Mouse (Mus musculus) kidney, adult 11 months (tissue): ENCODE measurements around the gene Gstp2.
A peak's percentile ranks its signal among the peaks of the same experiment; 100 is the strongest.
"Not testable (repeated sequence)": the region's sequence is repeated elsewhere in the genome, so short reads cannot be mapped to it uniquely, and the experiment has no call there.

Experiments
- DNase-seq: peaks from one replicate; pipeline ENCODE4 v3.0.0; 2022

Gstp2 gene

GRCm38 (mm10) chr19:4047859-4048258 lies 2.0 kb upstream of the Gstp2 start:
- DNase-seq: peak; percentile 63

DNA sequence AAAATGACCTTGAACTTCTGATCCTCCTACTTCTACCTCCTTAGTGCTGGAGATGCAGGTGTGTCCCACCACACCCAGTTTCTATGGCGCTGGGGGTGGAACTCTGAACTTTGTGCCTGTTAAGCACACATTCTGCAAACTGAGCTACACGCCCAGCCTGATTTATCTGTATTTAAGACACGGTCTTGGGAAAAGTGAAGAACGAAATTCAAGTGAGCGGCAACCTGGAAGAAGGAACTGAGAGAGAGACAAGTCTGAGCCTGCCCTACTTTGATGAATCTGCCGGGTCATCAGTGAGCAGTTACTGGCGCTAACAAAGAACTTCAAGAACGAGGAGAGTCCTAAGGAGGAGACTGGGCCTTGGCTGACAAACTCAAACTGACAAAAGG lies 1.0 kb upstream of the Gstp2 start:
- no peak for DNase-seq

DNA sequence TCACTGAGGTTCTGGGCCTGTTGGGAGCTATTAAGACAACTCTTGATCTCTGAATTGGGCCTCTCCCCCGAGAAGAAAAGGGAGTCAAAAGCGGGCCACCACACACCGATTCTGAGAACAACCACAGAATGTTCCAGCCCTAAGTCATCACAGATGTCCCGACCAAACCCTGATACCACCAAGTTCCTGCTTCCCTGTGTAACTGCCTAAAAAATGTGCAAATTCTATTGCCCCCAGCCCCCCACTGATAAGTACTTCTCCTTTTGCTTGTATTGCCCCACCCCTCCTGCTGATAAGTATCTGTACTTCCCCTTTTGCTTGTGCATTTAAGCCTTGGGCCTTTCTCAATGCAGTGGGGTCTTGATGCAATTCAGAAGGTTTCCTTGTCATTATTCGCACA lies 1.7 kb downstream of the Gstp2 start:
- DNase-seq: not testable (repeated sequence)

DNA sequence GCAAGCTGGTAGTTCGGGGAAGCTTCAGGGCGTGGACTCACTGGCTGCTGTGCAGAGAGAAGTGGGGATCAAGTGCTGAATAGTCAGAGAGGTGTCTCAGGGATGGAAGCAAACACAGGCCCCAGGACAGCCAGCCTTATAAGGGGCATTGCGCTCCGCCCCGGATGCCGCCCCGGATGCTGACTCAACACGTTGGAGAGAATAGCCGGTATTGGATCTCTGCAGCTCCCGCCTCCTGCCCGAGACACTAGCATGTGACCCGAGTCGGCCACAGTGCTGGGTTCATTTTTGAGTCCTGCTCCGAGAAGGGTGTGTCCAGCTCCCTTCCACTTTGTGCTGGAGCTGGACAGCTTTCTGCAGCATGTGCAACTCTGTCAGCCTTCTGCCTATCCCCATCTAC lies 3.7 kb downstream of the Gstp2 start:
- no peak for DNase-seq

DNA sequence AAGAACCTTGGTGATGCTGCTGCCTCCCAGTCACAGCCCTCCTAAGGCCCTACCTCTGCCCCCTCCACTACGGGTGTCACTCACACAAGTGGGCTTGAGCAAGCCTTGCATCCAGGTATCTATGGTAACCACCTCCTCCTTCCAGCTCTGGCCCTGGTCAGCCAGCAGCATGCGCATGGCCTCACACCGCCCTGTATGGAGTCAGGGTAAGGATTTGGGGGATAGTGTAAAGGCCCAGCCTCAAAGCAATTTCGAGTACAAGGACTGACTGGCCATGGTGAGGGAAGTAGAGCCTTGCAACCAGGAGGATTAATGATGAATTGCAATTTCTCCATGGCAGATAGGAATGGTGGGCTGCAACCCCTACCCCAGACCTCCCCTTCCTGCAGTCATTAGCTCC lies 4.3 kb downstream of the Gstp2 start:
- not testable (repeated sequence) for DNase-seq

DNA sequence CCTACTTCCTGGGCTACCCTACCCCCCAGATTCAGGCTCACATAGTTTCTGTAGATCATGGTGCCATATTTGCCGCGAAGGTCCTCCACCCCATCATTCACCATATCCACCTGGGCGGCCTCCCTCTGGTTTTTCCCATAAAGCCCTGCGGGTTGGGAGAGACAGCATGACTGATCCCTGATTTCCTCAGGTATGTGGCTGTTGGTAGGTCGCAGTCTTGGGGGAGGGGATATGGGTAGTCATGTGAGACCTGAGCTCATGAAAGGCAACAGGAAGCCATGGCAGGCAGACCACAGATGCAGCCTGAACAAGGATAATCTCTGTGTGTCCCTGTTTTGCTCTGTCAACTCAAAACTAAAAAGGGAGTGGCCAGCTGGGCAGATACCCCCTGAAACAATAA lies 4.9 kb downstream of the Gstp2 start:
- not testable (repeated sequence) for DNase-seq

- peak; percentile 83 for DNase-seq
Measured at GRCm38 (mm10) chr19:4037788-4038232, 8.0 kb downstream of the Gstp2 start, which contains the start of gene Gstp1. Gstp1 (minus strand) TSS chr19:4037985.

GRCm38 (mm10) chr19:4037154-4037787 lies 8.6 kb downstream of the Gstp2 start:
- DNase-seq: not testable (repeated sequence)

- no peak for DNase-seq
Measured at GRCm38 (mm10) chr19:4036327-4037045, 9.3 kb downstream of the Gstp2 start.

DNA sequence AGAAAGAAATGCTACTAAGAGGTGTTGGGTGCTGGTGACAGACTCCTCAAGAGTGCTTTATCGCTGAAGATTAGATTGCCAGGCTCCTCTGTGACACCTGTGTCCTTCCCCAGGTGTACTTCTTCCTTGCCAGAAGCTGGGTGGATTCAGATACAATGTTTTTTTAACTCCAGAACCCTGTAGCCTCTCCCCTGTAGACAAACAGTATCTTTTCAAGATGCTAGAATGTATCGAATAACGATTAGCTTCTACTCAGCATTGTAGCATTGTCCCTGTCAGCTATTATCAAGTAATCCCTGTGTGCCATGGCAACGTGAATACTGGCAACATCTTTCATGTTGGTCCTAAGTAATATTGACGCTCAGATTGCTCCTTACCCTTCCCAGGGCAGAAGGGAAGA lies 12.1 kb downstream of the Gstp2 start:
- DNase-seq: no peak

DNA sequence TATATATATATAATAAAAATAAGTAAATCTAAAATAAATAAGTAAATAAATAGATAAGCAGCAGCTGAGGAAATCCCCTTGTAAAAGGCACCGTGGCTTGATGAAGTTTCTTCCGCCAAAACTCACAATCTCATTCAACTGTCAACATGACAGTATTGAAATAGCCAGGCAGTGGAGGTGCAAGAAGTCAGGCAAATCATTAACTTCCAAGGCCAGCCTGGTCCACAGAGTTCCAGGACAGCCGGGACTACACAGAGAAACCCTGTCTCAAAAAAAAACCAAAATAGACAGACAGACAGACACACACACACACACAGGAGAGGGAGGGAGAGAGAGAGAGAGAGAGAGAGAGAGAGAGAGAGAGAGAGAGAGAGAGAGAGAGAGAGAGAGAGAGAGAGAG lies 12.5 kb downstream of the Gstp2 start:
- DNase-seq: peak; percentile 50

DNA sequence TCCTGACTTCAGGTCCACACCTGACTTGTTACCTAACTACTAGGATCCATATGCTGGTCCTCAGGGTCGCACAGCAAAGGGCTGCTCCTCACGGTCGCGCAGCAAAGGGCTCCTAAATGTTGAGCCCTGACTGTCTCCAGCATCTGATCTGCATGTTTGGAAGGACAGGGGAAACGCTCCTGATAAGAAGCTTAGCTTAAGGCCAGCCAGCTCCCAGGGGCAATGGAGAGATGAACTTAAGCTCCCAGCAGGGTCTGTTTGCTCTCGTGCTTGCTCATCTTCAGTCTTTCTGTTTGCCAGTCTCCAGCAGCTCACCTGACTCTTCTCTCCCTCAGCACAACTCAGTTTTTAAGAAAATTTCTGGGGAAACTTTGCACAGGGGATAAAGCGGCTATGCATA lies 13.2 kb downstream of the Gstp2 start:
- no peak for DNase-seq

DNA sequence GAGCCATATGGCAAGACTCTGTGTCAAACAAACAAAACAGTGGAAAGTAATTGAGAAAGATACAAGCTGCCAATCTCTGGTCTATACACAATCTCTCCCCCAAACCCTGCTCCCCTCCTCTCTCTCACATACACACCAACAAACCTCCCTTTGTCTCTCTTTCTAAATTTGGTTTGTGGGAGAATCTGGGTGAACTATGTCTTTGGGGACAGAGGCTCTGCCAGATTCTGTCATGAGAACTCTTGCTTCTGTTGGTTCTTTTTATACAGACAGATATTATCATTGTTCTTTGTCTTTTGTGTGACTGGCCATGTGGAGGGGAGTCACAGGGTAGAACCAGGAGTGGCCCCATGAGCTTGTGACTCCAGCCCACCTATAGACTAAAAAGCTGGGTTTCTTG lies 18.2 kb downstream of the Gstp2 start:
- no peak for DNase-seq

- no peak for DNase-seq
Measured at GRCm38 (mm10) chr19:4023185-4023584, 22.6 kb downstream of the Gstp2 start.

- peak; percentile 84 for DNase-seq
Measured at GRCm38 (mm10) chr19:4018743-4019583, 26.9 kb downstream of the Gstp2 start.

DNA sequence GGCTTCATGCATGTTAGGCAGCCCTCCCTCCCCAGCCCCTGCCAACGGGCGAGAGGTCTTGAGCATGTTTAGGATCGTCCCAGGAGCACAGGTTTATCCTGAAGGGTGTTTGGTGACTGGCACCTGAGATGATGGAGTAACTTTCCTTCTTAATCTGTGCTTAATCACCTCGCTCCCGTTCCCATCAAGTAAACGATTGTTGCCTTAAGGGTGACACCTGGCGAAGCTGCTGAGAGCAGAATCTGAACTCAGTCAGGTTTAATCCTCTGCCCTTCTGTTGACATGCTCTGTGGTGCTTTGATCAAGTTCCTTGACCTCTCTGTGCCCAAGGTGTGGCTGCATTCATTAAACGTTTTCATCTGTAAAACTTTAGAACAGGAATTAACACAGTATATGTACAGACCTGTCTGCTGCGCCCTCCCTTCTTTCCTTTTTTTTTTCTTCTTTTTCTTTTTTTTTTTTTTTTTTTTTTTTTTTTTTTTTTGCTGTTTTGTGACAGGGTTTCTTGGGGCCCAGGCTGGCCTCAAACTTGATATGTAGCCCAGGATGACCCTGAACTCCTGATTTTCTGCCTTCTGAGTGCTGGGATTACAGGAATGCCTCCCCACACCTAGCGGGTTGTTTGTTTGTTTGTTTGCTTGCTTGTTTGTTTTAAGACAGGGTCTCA lies 27.8 kb downstream of the Gstp2 start:
- no peak for DNase-seq

GRCm38 (mm10) chr19:4015635-4016034 lies 30.2 kb downstream of the Gstp2 start:
- DNase-seq: no peak

GRCm38 (mm10) chr19:4014802-4015201 lies 31.0 kb downstream of the Gstp2 start:
- no peak for DNase-seq

DNA sequence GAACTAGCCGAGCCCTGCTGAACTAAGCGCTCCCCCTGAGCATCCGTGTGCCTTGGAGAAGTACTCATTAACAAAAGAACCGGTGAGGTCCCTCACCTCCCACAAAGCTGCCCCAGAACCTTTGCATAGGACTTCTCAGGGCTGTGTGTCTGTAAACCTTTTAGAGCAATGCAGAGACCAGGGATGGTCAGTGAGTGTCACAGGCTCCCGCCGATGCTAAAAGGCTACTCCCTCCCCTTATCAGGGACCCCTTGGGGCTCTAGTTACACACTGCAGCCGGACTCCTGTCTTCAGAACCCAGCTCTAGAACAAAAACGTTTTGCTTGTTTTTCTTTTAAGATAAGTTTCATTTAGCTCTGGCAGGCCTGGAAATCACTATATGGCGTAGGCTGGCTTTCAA lies 32.8 kb downstream of the Gstp2 start:
- no peak for DNase-seq

DNA sequence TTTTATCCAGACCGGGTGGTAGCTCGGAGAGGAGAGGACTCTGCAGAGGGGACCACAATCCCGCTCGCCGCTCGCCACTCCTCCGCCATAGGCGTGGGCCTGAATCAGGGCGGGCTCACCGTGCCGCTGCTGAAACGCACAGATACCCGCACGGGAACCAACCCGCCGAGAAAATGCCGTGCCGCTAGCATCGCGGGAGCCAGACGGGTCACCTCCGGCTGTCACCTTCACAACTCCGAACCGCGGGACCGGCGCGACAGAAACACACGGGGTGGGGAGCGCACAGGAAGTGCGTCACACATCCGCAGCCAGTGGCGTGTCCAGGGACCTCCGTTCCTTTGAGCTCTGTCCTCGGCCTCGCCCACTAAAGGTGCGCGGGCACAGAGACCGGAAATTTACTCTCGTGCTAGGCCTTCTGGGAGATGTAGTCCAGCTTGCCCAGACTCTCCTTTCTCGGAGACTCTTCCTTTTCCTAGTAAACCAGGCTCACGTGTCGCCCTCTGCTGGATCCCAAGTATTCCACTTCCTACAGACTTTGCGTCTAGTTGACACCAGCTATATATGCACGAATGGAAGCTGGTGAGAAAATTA lies 33.3 kb downstream of the Gstp2 start, which contains the start of gene Ndufv1:
Gene Ndufv1, minus strand, starts transcription at position 375 of the 591 bp plus-strand sequence.
- DNase-seq: peak; percentile 99

DNA sequence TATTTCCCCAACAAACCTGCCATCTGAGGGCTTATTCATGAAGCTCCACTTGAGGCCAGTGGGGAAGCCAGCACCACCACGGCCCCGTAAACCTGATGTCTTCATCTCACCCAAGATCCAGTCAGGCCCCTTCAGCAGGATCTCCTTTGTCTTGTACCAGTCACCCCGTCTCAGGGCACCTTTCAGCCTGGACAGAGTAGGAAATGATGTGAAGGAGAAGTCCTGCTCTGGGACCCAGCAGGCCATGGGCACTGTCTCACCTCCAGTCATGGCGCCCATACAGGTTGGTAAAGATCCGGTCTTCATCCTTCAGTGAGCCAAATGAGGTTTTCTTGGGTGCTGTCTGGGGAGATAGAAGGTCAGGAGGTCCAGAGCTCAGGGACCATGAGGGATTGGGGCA lies 34.7 kb downstream of the Gstp2 start:
- DNase-seq: no peak

- DNase-seq: no peak
Measured at GRCm38 (mm10) chr19:4005971-4006370, 39.9 kb downstream of the Gstp2 start.

DNA sequence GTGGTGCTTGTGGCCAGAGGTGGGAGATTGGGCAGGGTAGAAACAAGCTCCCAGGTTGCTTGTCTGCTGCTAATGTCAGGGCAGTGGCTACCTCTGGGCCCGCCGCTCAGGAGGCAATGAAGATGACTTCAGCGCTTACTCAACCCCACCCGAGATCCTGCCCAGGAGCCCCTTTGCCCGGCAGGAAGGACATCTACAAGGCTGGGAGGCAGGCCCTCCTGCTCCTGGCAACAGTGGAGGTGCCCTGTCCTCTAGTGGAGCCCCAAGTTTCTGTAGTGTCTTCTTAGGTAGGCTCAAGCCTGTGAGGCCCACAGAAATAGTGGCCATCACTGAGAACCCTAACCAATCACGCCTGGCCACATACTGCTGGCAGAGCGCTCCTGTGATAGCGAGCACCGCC lies 40.7 kb downstream of the Gstp2 start:
- peak; percentile 1 for DNase-seq
